Mouse (Mus musculus): ENCODE measurements around the gene Noct.
A peak's percentile ranks its signal among the peaks of the same experiment; 100 is the strongest.
"Not testable (repeated sequence)": the region's sequence is repeated elsewhere in the genome, so short reads cannot be mapped to it uniquely, and the experiment has no call there.

The Noct gene

GRCm38 (mm10) chr3:51208633-51209032 is 15.6 kb upstream of the Noct start:
- no peak for DNase-seq

GRCm38 (mm10) chr3:51209503-51210314 is 14.5 kb upstream of the Noct start:
- DNase-seq, result no peak

- DNase-seq, result no peak
Measured at GRCm38 (mm10) chr3:51210485-51210884, 13.8 kb upstream of the Noct start.

- no peak for DNase-seq
Measured at GRCm38 (mm10) chr3:51213111-51213510, 11.1 kb upstream of the Noct start.

- no peak for DNase-seq
Measured at GRCm38 (mm10) chr3:51215681-51216080, 8.6 kb upstream of the Noct start.

GRCm38 (mm10) chr3:51216351-51216750 is 7.9 kb upstream of the Noct start:
- DNase-seq, result not testable (repeated sequence)

GRCm38 (mm10) chr3:51218385-51218784 is 5.9 kb upstream of the Noct start:
- DNase-seq, result not testable (repeated sequence)

- no peak for DNase-seq
Measured at GRCm38 (mm10) chr3:51219213-51219612, 5.0 kb upstream of the Noct start.

- no peak for DNase-seq
Measured at GRCm38 (mm10) chr3:51220846-51221245, 3.4 kb upstream of the Noct start.

GRCm38 (mm10) chr3:51221847-51222246 is 2.4 kb upstream of the Noct start:
- no peak for DNase-seq

GRCm38 (mm10) chr3:51222302-51222701 is 1.9 kb upstream of the Noct start:
- no peak for DNase-seq

- DNase-seq, result no peak
Measured at GRCm38 (mm10) chr3:51222834-51223460, 1.3 kb upstream of the Noct start.

- DNase-seq, result no peak
Measured at GRCm38 (mm10) chr3:51223556-51223955, 691 bp upstream of the Noct start.

GRCm38 (mm10) chr3:51225226-51225750 is 1.0 kb downstream of the Noct start:
- no peak for DNase-seq

- no peak for DNase-seq
Measured at GRCm38 (mm10) chr3:51225979-51226378, 1.7 kb downstream of the Noct start.

- DNase-seq, result no peak
Measured at GRCm38 (mm10) chr3:51226601-51227000, 2.4 kb downstream of the Noct start.

- no peak for DNase-seq
Measured at GRCm38 (mm10) chr3:51228038-51228820, 4.0 kb downstream of the Noct start.

- peak; percentile 61 for DNase-seq
Measured at GRCm38 (mm10) chr3:51228821-51229205, 4.6 kb downstream of the Noct start.

GRCm38 (mm10) chr3:51229226-51229625 is 5.0 kb downstream of the Noct start:
- no peak for DNase-seq

- no peak for DNase-seq
Measured at GRCm38 (mm10) chr3:51230146-51230835, 6.0 kb downstream of the Noct start.

- DNase-seq, result no peak
Measured at GRCm38 (mm10) chr3:51230886-51231285, 6.6 kb downstream of the Noct start.

- no peak for DNase-seq
Measured at GRCm38 (mm10) chr3:51231499-51231898, 7.3 kb downstream of the Noct start.
